Mouse (Mus musculus): ENCODE data around the gene Pde1a. TPM values are rescaled to one million over a fixed set of nuclear protein-coding genes. Genes with fewer than 3 reads are reported as not detected.

The Pde1a gene
- total and polyA plus RNA-seq, 3 experiments, result 0.33 TPM; not detected in 2

GRCm38 (mm10) chr2:79797444-79797843 is 331.8 kb downstream of the Pde1a start:
- Histone ChIP-seq H3K4me1 (ENCODE audit: insufficient read depth, low read depth, low read length) (no peaks in the 10 kb centered on the region), H3K4me3 (ENCODE audit: low read depth, low read length) (no peak overlapping the region), H3K27me3 (ENCODE audit: insufficient read depth, low read length) (peaks cover 2% of the 10 kb centered on the region; the same call in 1 of the 2 replicates), H3K9me3 (replicated peaks) (no peaks in the 10 kb centered on the region), H3K36me3 (replicated peaks) (no peaks in the 10 kb centered on the region)
- DNase-seq (ENCODE audit: low spot score), result no peak
- no peak for ATAC-seq (ENCODE audit: extremely low read depth, insufficient number of reproducible peaks, low FRiP score, poor library complexity, severe bottlenecking)
- TF ChIP-seq POLR2AphosphoS5 (IDR thresholded peaks at IDR 0.05; ENCODE audit: insufficient replicate concordance, low read depth, low read length), result no peak

GRCm38 (mm10) chr2:79793186-79793585 is 336.1 kb downstream of the Pde1a start:
- H3K4me1 ChIP-seq (ENCODE audit: insufficient read depth, low read depth, low read length), result no peaks in the 10 kb centered on the region
- DNase-seq (ENCODE audit: low spot score), result no peak
- no peaks in the 10 kb centered on the region for H3K27me3 ChIP-seq (ENCODE audit: insufficient read depth, low read length)
- no peak overlapping the region for H3K4me3 ChIP-seq (ENCODE audit: low read depth, low read length)
- H3K9me3 ChIP-seq (replicated peaks), result no peaks in the 10 kb centered on the region
- ATAC-seq (ENCODE audit: extremely low read depth, insufficient number of reproducible peaks, low FRiP score, poor library complexity, severe bottlenecking), result no peak
- no peaks in the 10 kb centered on the region for H3K36me3 ChIP-seq (replicated peaks)
- TF ChIP-seq GATA1 (IDR thresholded peaks at IDR 0.05; ENCODE audit: borderline replicate concordance, low read length), result no peak
- no peak for TF ChIP-seq TAL1 (conservative IDR thresholded peaks at IDR 0.05; ENCODE audit: low read depth, low read length)
- TF ChIP-seq POLR2AphosphoS5 (IDR thresholded peaks at IDR 0.05; ENCODE audit: insufficient replicate concordance, low read depth, low read length), result no peak
- no peak for TF ChIP-seq GATA2 (IDR thresholded peaks at IDR 0.05; ENCODE audit: borderline replicate concordance, low read depth, low read length)
- TF ChIP-seq CTCF (IDR thresholded peaks at IDR 0.05; ENCODE audit: low read depth, low read length), result no peak

GRCm38 (mm10) chr2:79786467-79786866 is 342.8 kb downstream of the Pde1a start:
- TF ChIP-seq GATA1 (IDR thresholded peaks at IDR 0.05; ENCODE audit: borderline replicate concordance, low read length) (no peak), GATA2 (IDR thresholded peaks at IDR 0.05; ENCODE audit: borderline replicate concordance, low read depth, low read length) (no peak), TAL1 (conservative IDR thresholded peaks at IDR 0.05; ENCODE audit: low read depth, low read length) (no peak), CTCF (IDR thresholded peaks at IDR 0.05; ENCODE audit: low read depth, low read length) (no peak), POLR2AphosphoS5 (IDR thresholded peaks at IDR 0.05; ENCODE audit: insufficient replicate concordance, low read depth, low read length) (no peak)
- no peaks in the 10 kb centered on the region for H3K27me3 ChIP-seq (ENCODE audit: insufficient read depth, low read length)

GRCm38 (mm10) chr2:79785541-79786134 is 343.6 kb downstream of the Pde1a start:
- Histone ChIP-seq H3K4me3 (ENCODE audit: low read depth, low read length) (no peak overlapping the region), H3K27me3 (ENCODE audit: insufficient read depth, low read length) (no peaks in the 10 kb centered on the region), H3K4me1 (ENCODE audit: insufficient read depth, low read depth, low read length) (no peaks in the 10 kb centered on the region), H3K36me3 (replicated peaks) (no peaks in the 10 kb centered on the region), H3K9me3 (replicated peaks) (no peaks in the 10 kb centered on the region)
- no peak for TF ChIP-seq TAL1 (conservative IDR thresholded peaks at IDR 0.05; ENCODE audit: low read depth, low read length)
- no peak for DNase-seq (ENCODE audit: low spot score)
- ATAC-seq (ENCODE audit: extremely low read depth, insufficient number of reproducible peaks, low FRiP score, poor library complexity, severe bottlenecking), result no peak

More at GRCm38 (mm10) chr2:79786467-79786866, 342.8 kb downstream of the Pde1a start:
- Histone ChIP-seq H3K36me3 (replicated peaks) (no peaks in the 10 kb centered on the region), H3K9me3 (replicated peaks) (no peaks in the 10 kb centered on the region), H3K4me1 (ENCODE audit: insufficient read depth, low read depth, low read length) (no peaks in the 10 kb centered on the region), H3K4me3 (ENCODE audit: low read depth, low read length) (no peak overlapping the region)
- ATAC-seq (ENCODE audit: extremely low read depth, insufficient number of reproducible peaks, low FRiP score, poor library complexity, severe bottlenecking) (no peak), DNase-seq (ENCODE audit: low spot score) (no peak)

Other genes with a start within 250 kb of the Pde1a start
- gene Prdx6b, start 163.0 kb upstream of the Pde1a start, total RNA-seq (2014; fragmentation: Nextera tagmentation), result not detected in 2 replicates
- 0.06 TPM in 1 of 2 replicates, not detected in the other for gene Prdx6b, start 163.0 kb upstream of the Pde1a start, total RNA-seq (2017)
- not detected in 2 replicates for gene Prdx6b, start 163.0 kb upstream of the Pde1a start, polyA plus RNA-seq (2012)
- 173 and 175 TPM in 2 replicates for gene Dnajc10, start 186.0 kb upstream of the Pde1a start, total RNA-seq (2014; fragmentation: Nextera tagmentation)
- 130 and 136 TPM in 2 replicates for gene Dnajc10, start 186.0 kb upstream of the Pde1a start, total RNA-seq (2017)
- 41.1 and 55.2 TPM in 2 replicates for gene Dnajc10, start 186.0 kb upstream of the Pde1a start, polyA plus RNA-seq (2012)